Mouse (Mus musculus) ES-E14 (cell line): ENCODE measurements around the gene Klhdc10. TPM values are rescaled to one million over a fixed set of nuclear protein-coding genes. Genes with fewer than 3 reads are reported as not detected.

ENCODE experiments used
- DNase-seq: peaks from one replicate; pipeline ENCODE4 v3.0.0-alpha.2; 2013; ENCODE audit warnings: low read depth, low spot score
- H3K27ac ChIP-seq: 2 replicates; pipeline ENCODE4 v1.5.1; 2012; ENCODE audit warnings: low read depth, mild to moderate bottlenecking, low read length, moderate library complexity, mixed read lengths; ENCODE audit not compliant: poor library complexity, insufficient read depth, severe bottlenecking
- H3K36me3 ChIP-seq: 2 replicates; pipeline ENCODE4 v1.6.1; 2012; ENCODE audit warnings: mild to moderate bottlenecking, low read length, moderate library complexity, mixed read lengths; ENCODE audit not compliant: control insufficient read depth, poor library complexity, insufficient read depth, severe bottlenecking
- H3K4me1 ChIP-seq, 2 experiments: fragments of 150-350 bp in 1 of 2; sonication (generic) in 1 of 2; 2 replicates each; pipeline ENCODE4 v1.6.1; 2012; ENCODE audit warnings: low read length in 2 of 2, mild to moderate bottlenecking in 1 of 2, mixed read lengths in 1 of 2; ENCODE audit not compliant: control insufficient read depth in 2 of 2, insufficient read depth in 2 of 2, poor library complexity in 1 of 2
- H3K4me3 ChIP-seq, 2 experiments: fragments of 150-350 bp in 1 of 2; sonication (generic) in 1 of 2; 2 replicates each; pipeline ENCODE4 v1.5.1; 2012; ENCODE audit warnings: low read length in 2 of 2, low read depth in 1 of 2, mild to moderate bottlenecking in 1 of 2, mixed read lengths in 1 of 2; ENCODE audit not compliant: insufficient read depth in 1 of 2, poor library complexity in 1 of 2, severe bottlenecking in 1 of 2
- H3K9ac ChIP-seq: 2 replicates; pipeline ENCODE4 v1.6.1; 2012; ENCODE audit warnings: low read depth, mild to moderate bottlenecking, low read length, mixed read lengths; ENCODE audit not compliant: poor library complexity, insufficient read depth, severe bottlenecking
- H3K9me3 ChIP-seq: fragments of 150-350 bp; sonication (generic); 2 replicates; pipeline ENCODE4 v1.6.1; 2012; ENCODE audit warnings: low read depth, mild to moderate bottlenecking, low read length; ENCODE audit not compliant: control insufficient read depth, insufficient read depth
- CHD2 ChIP-seq: IDR thresholded peaks from 2 replicates; pipeline ENCODE4 v1.6.1; 2014; ENCODE audit warnings: mild to moderate bottlenecking, low read depth, low read length, inconsistent platforms
- HCFC1 ChIP-seq: IDR thresholded peaks from 2 replicates; pipeline ENCODE4 v1.6.1; 2012; ENCODE audit warnings: low read length, inconsistent platforms, borderline replicate concordance; ENCODE audit not compliant: insufficient read depth
- MAFK ChIP-seq: IDR thresholded peaks from 2 replicates; pipeline ENCODE4 v1.6.1; 2014; ENCODE audit warnings: mild to moderate bottlenecking, low read depth, low read length, inconsistent platforms; ENCODE audit not compliant: insufficient read depth
- ZC3H11A ChIP-seq: IDR thresholded peaks from 2 replicates; pipeline ENCODE4 v1.6.1; 2012; ENCODE audit warnings: low read depth, mild to moderate bottlenecking, inconsistent platforms, low read length, borderline replicate concordance
- ZNF384 ChIP-seq: IDR thresholded peaks from 2 replicates; pipeline ENCODE4 v1.6.1; 2012; ENCODE audit warnings: low read depth, low read length, inconsistent platforms
- in situ Hi-C, 2 experiments: fragments of 600-800 bp; cut with MboI; formaldehyde crosslinking; loops; one replicate each; pipeline ENCODE4 v1.15.1; 2025; ENCODE audit warnings: low sequenced_read_pairs in 2 of 2, inconsistent platforms in 1 of 2; ENCODE audit not compliant: unreplicated experiment in 2 of 2
- total RNA-seq: library from RNA; depleted of rRNA; stranded (reverse); fragments of 300-350 nt; gene quantifications from 2 replicates; pipeline ENCODE4 v1.2.3, GENCODE M21; 2012

The Klhdc10 gene
- total RNA-seq, 1 experiment, result 48.9 TPM

- Histone ChIP-seq H3K9ac (no peak overlapping the region), H3K4me1 (0 out of 4 replicates have a peak, but pooled peaks cover 0 to 2% of the 10 kb centered on the region in 2 experiments), H3K36me3 (peaks cover 3% of the 10 kb centered on the region; the same call in 1 of the 2 replicates), H3K9me3 (no peaks in the 10 kb centered on the region), H3K27ac (no peak overlapping the region), H3K4me3 (no peak overlapping the region)
- no peak for DNase-seq
- no peak for TF ChIP-seq CHD2
- TF ChIP-seq MAFK, result no peak
- TF ChIP-seq ZNF384, result no peak
- TF ChIP-seq HCFC1, result no peak
- no peak for TF ChIP-seq ZC3H11A
- in situ Hi-C loops, result no loop called here
These were observed 41.7 kb upstream of the Klhdc10 start for GRCm38 (mm10) chr6:30359762-30360509.

GRCm38 (mm10) chr6:30363808-30364207 is 37.9 kb upstream of the Klhdc10 start:
- in situ Hi-C loops, result no loop called here
- H3K36me3 ChIP-seq, result peaks cover 18% of the 10 kb centered on the region
- no peak for DNase-seq

GRCm38 (mm10) chr6:30369291-30369690 is 32.4 kb upstream of the Klhdc10 start:
- in situ Hi-C loops, result no loop called here
- Histone ChIP-seq H3K36me3 (peaks cover 56% of the 10 kb centered on the region), H3K27ac (no peak overlapping the region), H3K9ac (no peak overlapping the region), H3K4me1 (no peaks in the 10 kb centered on the region; a peak in 1 of 4 replicates), H3K9me3 (no peaks in the 10 kb centered on the region), H3K4me3 (no peak overlapping the region)
- TF ChIP-seq HCFC1 (no peak), CHD2 (no peak), ZNF384 (no peak), ZC3H11A (no peak), MAFK (no peak)
- no peak for DNase-seq

More at GRCm38 (mm10) chr6:30363808-30364207, 37.9 kb upstream of the Klhdc10 start:
- H3K9me3 ChIP-seq, result no peaks in the 10 kb centered on the region
- H3K4me1 ChIP-seq, result no peaks in the 10 kb centered on the region
- no peak overlapping the region for H3K4me3 ChIP-seq
- H3K27ac ChIP-seq, result no peak overlapping the region
- no peak overlapping the region for H3K9ac ChIP-seq
- no peak for TF ChIP-seq MAFK
- TF ChIP-seq HCFC1, result no peak
- TF ChIP-seq ZC3H11A, result no peak
- TF ChIP-seq CHD2, result no peak

GRCm38 (mm10) chr6:30372627-30373369 is 28.9 kb upstream of the Klhdc10 start:
- no peak overlapping the region for H3K4me3 ChIP-seq
- no peak for DNase-seq
- in situ Hi-C loops, result no loop called here

More at GRCm38 (mm10) chr6:30372627-30373369, 28.9 kb upstream of the Klhdc10 start:
- TF ChIP-seq HCFC1 (no peak), ZC3H11A (no peak), CHD2 (no peak), MAFK (no peak), ZNF384 (no peak)
- Histone ChIP-seq H3K9ac (no peak overlapping the region), H3K36me3 (peaks cover 58% of the 10 kb centered on the region), H3K27ac (no peak overlapping the region), H3K4me1 (peaks cover 2 to 3% of the 10 kb centered on the region in 2 experiments; a peak in 2 of 4 replicates), H3K9me3 (no peaks in the 10 kb centered on the region)
